Mouse (Mus musculus) MEL (cell line): ENCODE measurements at regions not wholly inside any gene's neighbourhood (a gene's known extent, or its start where the extent isn't known, plus 50 kb on each side); places are given as distances from the start of the nearest gene placed in this dataset.

Experiments used
- CHD2 ChIP-seq: IDR thresholded peaks from 2 replicates; pipeline ENCODE4 v1.6.1; 2011; ENCODE audit warnings: low read length, improper control_type of control experiment
- EP300 ChIP-seq, 2 experiments: IDR thresholded peaks; 2 replicates each; pipeline ENCODE4 v1.6.1; 2011; ENCODE audit warnings: improper control_type of control experiment in 2 of 2, low read length in 2 of 2, low read depth in 1 of 2, mild to moderate bottlenecking in 1 of 2
- HCFC1 ChIP-seq: IDR thresholded peaks from 2 replicates; pipeline ENCODE4 v1.6.1; 2012; ENCODE audit warnings: low read depth, mild to moderate bottlenecking, inconsistent platforms, low read length, improper control_type of control experiment, moderate library complexity
- POLR2A ChIP-seq, 2 experiments: IDR thresholded peaks; 2 replicates each; pipeline ENCODE4 v1.6.1; 2011 to 2012; ENCODE audit warnings: low read length in 2 of 2, mild to moderate bottlenecking in 2 of 2, control low read depth in 1 of 2, improper control_type of control experiment in 1 of 2, low read depth in 1 of 2, moderate library complexity in 1 of 2; ENCODE audit not compliant: control insufficient read depth in 1 of 2, insufficient read depth in 1 of 2, poor library complexity in 1 of 2
- USF1 ChIP-seq: IDR thresholded peaks from 2 replicates; pipeline ENCODE4 v1.6.1; 2014; ENCODE audit warnings: low read depth, mild to moderate bottlenecking, inconsistent platforms, low read length, improper control_type of control experiment, moderate library complexity

DNA sequence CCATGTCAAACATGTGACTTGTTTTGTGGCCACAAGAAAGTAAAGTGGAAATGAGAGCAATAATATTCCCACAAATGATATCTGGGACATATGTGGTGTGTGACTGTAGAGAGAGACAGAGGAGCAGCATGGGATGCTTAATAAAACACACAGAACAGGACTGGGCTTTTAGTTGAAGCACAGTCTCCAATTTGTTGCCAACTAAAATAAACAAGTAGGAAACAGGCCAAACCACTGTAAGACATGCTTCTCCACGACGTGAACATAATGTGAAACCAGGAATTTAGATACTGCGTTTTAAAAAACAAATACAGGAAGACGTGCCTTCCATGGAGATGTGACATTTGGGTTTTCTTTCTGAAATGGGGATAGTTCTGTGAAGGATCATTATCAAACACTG is 317.2 kb downstream of the Rnls start:
- TF ChIP-seq CHD2 (no peak), HCFC1 (no peak), USF1 (no peak), EP300 (IDR thresholded peaks at IDR 0.05; ENCODE audit: low read depth in 1 of 2, low read length in 2 of 2) (no peak), POLR2A (IDR thresholded peaks at IDR 0.05; ENCODE audit: control insufficient read depth in 1 of 2, insufficient read depth in 1 of 2, low read depth in 1 of 2, low read length in 2 of 2, poor library complexity in 1 of 2) (no peak)
